Mouse (Mus musculus): ENCODE results near the gene Insr. TPM values are rescaled to one million over a fixed set of nuclear protein-coding genes. Genes with fewer than 3 reads are reported as not detected.
A peak's percentile ranks its signal among the peaks of the same experiment; 100 is the strongest.

Gene Insr
- polyA plus RNA-seq, 1 experiment from 2014 or later = 41.8 TPM

DNA sequence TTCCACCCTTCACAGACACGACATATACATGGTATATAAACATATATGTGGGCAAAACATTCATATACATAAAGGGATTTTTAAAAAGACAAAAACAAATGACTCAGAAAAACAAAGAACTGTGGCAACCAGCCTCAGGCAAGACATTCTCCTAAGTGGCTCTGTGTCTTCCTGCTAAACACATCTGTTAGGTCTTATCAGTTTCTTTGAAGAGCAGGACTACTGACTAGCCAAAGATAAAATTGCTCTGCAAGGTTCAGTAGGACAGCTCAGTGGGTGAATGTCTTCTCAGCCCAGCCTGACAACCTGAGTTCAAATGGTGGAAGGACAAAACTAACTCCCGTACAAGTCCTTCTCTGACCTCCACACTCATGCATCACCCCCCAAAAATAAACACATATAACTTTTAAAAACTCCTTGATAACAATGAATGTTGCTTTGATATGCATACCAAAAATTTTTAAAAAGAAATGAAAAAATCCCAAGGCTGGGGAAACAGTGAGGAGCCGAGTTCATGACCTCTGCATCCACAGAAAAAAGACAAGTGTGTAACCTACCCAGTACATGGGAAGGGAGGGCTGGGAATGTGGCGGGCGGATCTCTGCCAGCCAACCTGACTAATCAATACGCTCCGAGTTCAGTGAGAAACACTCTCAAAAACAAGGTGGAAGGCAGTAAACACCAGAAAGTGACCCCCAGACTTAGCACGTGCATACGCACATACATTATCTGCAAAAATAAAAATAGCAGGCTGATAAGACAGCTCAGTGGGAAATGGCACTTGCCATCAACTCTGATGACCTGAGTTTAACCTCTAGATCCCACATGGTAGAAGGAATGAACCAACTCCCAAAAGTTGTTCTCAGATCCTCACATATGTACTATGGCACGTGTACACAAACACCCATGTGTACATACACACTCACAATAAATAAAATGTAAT, 49.0 kb downstream of the Insr start:
- no peak overlapping the region for H3K27ac ChIP-seq
- H3K4me3 ChIP-seq = no peak overlapping the region
- no peak overlapping the region for H3K9ac ChIP-seq
- no peaks in the 10 kb centered on the region for H3K27me3 ChIP-seq
- ATAC-seq (ENCODE audit: insufficient number of reproducible peaks, insufficient read depth, low FRiP score, low TSS enrichment, low read depth) = no peak
- H3K36me3 ChIP-seq = no peaks in the 10 kb centered on the region
- no peak overlapping the region for H3K4me2 ChIP-seq
- 86% methylated on average over 10 of the region's 10 CpGs for WGBS
- H3K9me3 ChIP-seq = no peaks in the 10 kb centered on the region
- peaks cover under 1% of the 10 kb centered on the region; the same call in 1 of the 2 replicates for H3K4me1 ChIP-seq

DNA sequence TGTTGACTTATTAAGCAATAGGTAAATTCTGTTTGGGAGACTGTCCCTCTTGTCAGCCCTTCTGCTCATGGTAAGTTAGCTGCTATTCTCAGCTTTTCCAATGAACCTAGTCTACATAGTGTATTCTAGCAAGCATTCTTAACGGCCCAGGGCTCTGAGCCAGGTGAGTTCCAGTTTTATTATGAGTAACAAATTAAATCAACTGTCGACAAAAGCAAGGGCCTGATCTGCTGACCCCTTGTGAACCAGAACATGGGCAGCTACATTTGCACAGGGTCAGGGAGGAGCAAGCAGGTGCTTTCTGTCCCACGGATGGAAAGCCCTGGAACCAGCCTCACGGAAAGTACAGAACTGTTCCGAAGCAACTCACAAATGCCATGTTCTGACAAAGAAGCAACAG, 52.0 kb downstream of the Insr start:
- Histone ChIP-seq H3K4me3 (no peak overlapping the region), H3K9ac (no peak overlapping the region), H3K4me1 (peaks cover 4% of the 10 kb centered on the region; the same call in 1 of the 2 replicates), H3K4me2 (no peak overlapping the region), H3K27me3 (no peaks in the 10 kb centered on the region), H3K36me3 (no peaks in the 10 kb centered on the region), H3K9me3 (no peaks in the 10 kb centered on the region), H3K27ac (no peak overlapping the region)
- ATAC-seq (ENCODE audit: insufficient number of reproducible peaks, insufficient read depth, low FRiP score, low TSS enrichment, low read depth) = no peak
- 86% methylated on average over 5 of the region's 5 CpGs for WGBS

DNA sequence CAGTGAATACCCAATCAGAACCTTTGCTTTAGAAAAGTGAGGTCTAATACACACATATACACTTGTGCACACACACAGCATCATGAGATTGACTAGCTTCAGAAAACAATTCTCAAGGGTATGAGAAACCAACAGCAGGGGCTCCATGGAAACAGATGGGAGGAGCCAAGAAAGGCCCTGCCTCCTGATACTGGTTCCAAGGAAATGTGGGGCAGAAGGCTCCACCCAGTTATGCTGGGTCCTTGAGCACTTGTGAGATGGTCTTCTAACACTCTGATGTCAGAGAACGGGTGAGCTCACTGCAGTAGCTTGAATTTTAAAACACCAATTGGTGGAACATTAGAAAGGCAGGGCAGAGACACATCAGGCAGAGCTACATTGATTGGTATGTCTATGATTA, 53.7 kb downstream of the Insr start:
- no peak overlapping the region for H3K4me2 ChIP-seq
- no peak overlapping the region for H3K9ac ChIP-seq
- H3K27ac ChIP-seq = no peak overlapping the region
- no peak overlapping the region for H3K4me3 ChIP-seq
- H3K27me3 ChIP-seq = no peaks in the 10 kb centered on the region
- 78% methylated on average over 1 of the region's 1 CpGs for WGBS
- no peaks in the 10 kb centered on the region for H3K36me3 ChIP-seq
- H3K4me1 ChIP-seq = peaks cover 11% of the 10 kb centered on the region; the same call in 1 of the 2 replicates
- no peaks in the 10 kb centered on the region for H3K9me3 ChIP-seq
- no peak for ATAC-seq (ENCODE audit: insufficient number of reproducible peaks, insufficient read depth, low FRiP score, low TSS enrichment, low read depth)

DNA sequence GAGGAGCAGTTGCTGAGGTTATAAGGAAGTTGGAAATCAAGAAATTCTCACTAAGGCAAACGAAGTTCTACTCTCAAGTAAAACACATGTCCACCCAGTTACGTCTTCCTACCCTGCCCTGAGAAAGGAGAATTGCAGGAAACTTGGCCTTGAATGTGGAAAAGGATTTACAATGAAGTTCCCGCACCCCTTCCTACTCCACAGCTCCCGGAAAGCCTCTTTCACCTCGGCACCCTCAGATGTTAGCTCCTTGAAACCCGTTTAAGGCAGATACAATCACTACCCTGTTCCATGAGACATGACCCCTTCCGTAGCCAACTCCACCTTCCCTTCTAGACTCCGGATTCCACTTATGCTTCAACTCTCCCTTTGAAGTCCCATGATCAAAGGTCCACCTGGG, 54.2 kb downstream of the Insr start:
- Histone ChIP-seq H3K4me1 (peaks cover 14% of the 10 kb centered on the region), H3K27ac (no peak overlapping the region), H3K36me3 (no peaks in the 10 kb centered on the region), H3K4me3 (no peak overlapping the region), H3K9me3 (no peaks in the 10 kb centered on the region), H3K9ac (no peak overlapping the region), H3K4me2 (no peak overlapping the region), H3K27me3 (no peaks in the 10 kb centered on the region)
- ATAC-seq (ENCODE audit: insufficient number of reproducible peaks, insufficient read depth, low FRiP score, low TSS enrichment, low read depth) = no peak
- 81% methylated on average over 8 of the region's 8 CpGs for WGBS

DNA sequence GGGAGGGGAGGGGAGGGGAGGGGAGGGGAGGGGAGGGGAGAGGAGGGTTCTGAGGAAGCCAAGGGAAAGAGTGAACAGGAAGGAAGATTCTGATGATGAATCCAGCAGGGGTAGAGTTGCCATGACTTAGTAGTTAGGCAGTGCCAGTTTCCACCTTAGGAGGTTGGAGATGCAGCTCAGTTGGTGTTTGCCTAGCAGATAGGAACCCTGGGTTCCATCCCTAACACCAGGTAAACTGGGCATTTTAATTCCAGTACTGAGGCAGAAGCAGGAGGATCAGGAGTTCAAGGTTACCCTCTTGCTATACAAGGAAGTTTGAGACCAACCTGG, 56.8 kb downstream of the Insr start:
- Histone ChIP-seq H3K4me3 (no peak overlapping the region), H3K4me2 (no peak overlapping the region), H3K9ac (no peak overlapping the region), H3K9me3 (no peaks in the 10 kb centered on the region), H3K36me3 (no peaks in the 10 kb centered on the region), H3K4me1 (peaks cover 20% of the 10 kb centered on the region), H3K27me3 (no peaks in the 10 kb centered on the region), H3K27ac (no peak overlapping the region)
- ATAC-seq (ENCODE audit: insufficient number of reproducible peaks, insufficient read depth, low FRiP score, low TSS enrichment, low read depth) = no peak

DNA sequence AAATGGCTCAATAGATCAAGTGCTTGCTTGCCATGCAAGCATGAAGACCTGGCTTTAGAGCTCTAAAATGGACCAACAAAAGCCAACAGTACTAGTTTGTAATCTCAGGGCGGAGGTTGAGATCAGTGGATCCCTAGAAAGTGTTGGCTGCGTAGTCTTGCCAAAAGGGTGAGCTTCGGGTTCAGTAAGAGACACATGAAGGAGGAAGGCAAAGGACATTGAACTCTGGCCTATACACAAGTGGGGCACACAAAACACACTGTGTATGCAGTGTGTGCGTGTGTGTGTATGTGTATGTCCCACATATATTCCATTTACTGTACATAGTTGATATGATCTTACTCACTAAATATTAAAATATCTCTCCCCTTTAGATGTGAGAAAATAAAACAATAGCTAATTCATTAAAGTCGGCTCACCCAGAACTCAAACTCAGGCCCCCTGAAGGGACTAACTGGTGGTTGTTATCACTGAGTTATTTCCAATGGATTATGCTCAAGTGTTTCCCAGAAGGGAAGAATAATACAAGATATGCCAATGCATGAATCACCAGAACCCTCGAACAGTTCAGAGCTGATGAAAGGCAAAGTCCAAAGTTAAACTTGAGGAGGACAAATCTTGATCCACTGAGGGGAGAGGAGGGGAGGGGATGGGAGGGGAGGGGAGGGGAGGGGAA, 57.3 kb downstream of the Insr start:
- no peaks in the 10 kb centered on the region for H3K36me3 ChIP-seq
- no peaks in the 10 kb centered on the region for H3K9me3 ChIP-seq
- WGBS = 71% methylated on average over 6 of the region's 6 CpGs
- peak overlapping the region; percentile 77 for H3K4me2 ChIP-seq
- ATAC-seq (ENCODE audit: insufficient number of reproducible peaks, insufficient read depth, low FRiP score, low TSS enrichment, low read depth) = no peak
- peak overlapping the region; percentile 58 for H3K4me3 ChIP-seq
- H3K9ac ChIP-seq = peak overlapping the region; percentile 78
- peaks cover 20% of the 10 kb centered on the region for H3K4me1 ChIP-seq
- peak overlapping the region; percentile 88; the same call in 1 of the 2 replicates for H3K27ac ChIP-seq
- no peaks in the 10 kb centered on the region for H3K27me3 ChIP-seq

DNA sequence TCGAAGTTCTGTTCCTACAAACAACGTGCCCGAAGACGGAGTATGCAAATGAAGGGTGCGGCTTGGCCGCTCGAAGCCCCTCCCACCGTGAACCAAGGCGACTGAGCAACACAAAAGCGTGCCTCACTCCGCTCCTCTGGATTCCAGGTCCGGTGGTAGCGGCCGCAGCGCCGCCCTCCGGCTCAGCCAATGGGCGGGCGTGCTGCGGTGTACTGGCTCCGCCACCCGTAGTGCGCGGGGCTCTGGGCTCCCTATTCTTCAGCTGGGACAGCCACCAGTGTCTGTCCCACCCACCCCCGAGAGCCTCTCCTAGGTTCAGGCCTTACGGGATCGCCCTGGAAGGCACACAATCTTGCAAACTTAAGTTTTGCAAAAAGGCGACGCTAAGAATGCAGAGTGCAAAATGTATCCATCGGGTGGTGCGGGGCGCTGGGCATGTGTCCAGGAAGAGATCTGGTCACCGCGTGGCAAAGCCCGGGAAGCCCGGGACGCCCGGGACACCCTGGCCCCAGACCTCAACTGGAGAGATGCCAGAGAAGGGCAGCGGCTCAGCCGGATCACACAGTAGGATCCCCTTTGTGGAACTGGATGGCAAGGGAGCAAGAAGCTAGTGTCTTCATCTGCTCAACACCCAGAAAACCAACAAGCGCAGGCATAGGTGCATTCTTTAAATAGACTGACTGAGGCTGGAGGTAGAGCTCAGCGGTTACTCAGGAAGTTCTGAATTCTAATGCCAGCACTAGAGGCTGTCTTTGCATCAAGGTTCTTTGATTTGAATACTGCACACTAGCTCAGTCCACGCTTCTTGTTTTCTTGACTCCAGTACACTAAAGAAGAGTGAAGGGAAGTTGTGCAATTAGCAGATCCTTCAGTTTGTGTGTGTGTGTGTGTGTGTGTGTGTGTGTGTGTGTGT, 58.1 kb downstream of the Insr start:
- Histone ChIP-seq H3K9ac (peak overlapping the region; percentile 78), H3K36me3 (no peaks in the 10 kb centered on the region), H3K9me3 (no peaks in the 10 kb centered on the region), H3K4me1 (peaks cover 24% of the 10 kb centered on the region), H3K4me3 (peak overlapping the region; percentile 58), H3K27me3 (no peaks in the 10 kb centered on the region), H3K4me2 (peak overlapping the region; percentile 77), H3K27ac (peak overlapping the region; percentile 88)
- ATAC-seq (ENCODE audit: insufficient number of reproducible peaks, insufficient read depth, low FRiP score, low TSS enrichment, low read depth) = peak; percentile 99
- WGBS = under 1% methylated on average over 43 of the region's 43 CpGs

DNA sequence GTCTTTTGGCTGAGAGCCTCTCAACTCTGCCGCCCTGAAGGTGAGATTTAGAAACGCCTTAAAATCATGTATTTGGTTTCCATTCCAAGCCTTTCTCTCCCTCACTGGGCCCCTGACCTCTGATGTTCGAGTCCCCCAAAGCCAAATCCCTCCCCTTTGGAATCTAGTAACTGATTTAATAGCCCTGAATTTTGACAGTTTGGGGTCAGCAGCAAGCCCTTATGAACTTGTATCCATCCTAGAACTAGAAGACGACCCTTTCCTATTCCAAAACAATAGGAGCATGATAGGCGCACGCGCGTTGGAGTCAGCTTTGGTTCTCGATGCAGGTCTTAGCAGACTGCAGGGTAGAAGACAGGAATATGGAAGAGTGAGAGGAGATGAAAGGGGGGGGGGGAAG, 58.9 kb downstream of the Insr start:
- Histone ChIP-seq H3K9me3 (no peaks in the 10 kb centered on the region), H3K27ac (peak overlapping the region; percentile 88), H3K36me3 (no peaks in the 10 kb centered on the region), H3K4me3 (peak overlapping the region; percentile 58), H3K4me2 (peak overlapping the region; percentile 77), H3K4me1 (peaks cover 24% of the 10 kb centered on the region), H3K27me3 (no peaks in the 10 kb centered on the region), H3K9ac (peak overlapping the region; percentile 78)
- 2% methylated on average over 9 of the region's 9 CpGs for WGBS
- peak; percentile 12; the same call in 1 of the 2 replicates for ATAC-seq (ENCODE audit: insufficient number of reproducible peaks, insufficient read depth, low FRiP score, low TSS enrichment, low read depth)

DNA sequence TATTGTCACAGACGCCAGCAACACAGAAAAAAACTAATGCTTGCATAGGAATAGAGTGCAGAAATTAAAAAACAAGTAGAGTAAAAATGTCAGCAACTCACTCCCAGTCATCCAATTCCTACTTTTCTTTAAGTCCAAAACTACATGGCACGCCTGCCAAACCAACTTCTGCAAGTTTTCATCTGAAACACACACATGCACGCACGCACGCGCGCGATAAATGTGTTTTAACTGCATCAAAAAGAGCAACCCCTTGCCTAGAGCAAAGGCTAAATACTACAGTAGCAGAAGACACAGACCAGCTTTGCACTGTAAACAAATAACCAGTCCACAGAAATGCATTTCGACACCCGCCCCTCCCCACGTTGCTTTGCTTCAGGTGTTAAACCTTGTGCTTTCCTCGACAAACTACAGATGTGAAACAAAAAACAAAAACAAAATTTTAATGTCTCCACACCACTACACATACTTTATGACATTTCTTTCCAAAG, 59.5 kb downstream of the Insr start:
- ATAC-seq (ENCODE audit: insufficient number of reproducible peaks, insufficient read depth, low FRiP score, low TSS enrichment, low read depth) = no peak
- Histone ChIP-seq H3K4me1 (peaks cover 21% of the 10 kb centered on the region), H3K27me3 (no peaks in the 10 kb centered on the region), H3K9me3 (no peaks in the 10 kb centered on the region), H3K36me3 (no peaks in the 10 kb centered on the region), H3K4me2 (peak overlapping the region; percentile 77), H3K27ac (peak overlapping the region; percentile 88), H3K4me3 (no peak overlapping the region), H3K9ac (peak overlapping the region; percentile 78; the same call in 1 of the 2 replicates)
- 85% methylated on average over 12 of the region's 12 CpGs for WGBS

DNA sequence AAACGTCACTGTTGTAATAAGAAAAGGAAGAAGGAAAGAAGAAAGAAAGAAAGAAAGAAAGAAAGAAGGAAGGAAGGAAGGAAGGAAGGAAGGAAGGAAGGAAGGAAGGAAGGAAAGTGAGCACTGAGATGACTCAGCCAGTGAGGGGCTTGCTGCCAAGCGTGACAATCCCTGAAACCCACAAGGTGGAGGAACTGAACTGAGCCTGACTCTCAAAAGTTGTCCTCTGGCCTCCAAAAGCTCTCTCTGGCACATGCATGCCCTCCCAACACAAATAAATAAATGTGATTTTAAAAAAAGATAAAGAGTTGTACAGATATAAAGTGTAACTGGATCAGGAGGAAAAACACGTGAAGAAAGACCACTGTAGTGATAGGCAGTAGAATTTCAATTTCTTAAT, 60.2 kb downstream of the Insr start:
- Histone ChIP-seq H3K4me3 (no peak overlapping the region), H3K27ac (no peak overlapping the region), H3K36me3 (no peaks in the 10 kb centered on the region), H3K4me2 (no peak overlapping the region), H3K4me1 (peaks cover 21% of the 10 kb centered on the region), H3K9ac (no peak overlapping the region), H3K9me3 (no peaks in the 10 kb centered on the region), H3K27me3 (no peaks in the 10 kb centered on the region)
- no peak for ATAC-seq (ENCODE audit: insufficient number of reproducible peaks, insufficient read depth, low FRiP score, low TSS enrichment, low read depth)
- 75% methylated on average over 3 of the region's 3 CpGs for WGBS

DNA sequence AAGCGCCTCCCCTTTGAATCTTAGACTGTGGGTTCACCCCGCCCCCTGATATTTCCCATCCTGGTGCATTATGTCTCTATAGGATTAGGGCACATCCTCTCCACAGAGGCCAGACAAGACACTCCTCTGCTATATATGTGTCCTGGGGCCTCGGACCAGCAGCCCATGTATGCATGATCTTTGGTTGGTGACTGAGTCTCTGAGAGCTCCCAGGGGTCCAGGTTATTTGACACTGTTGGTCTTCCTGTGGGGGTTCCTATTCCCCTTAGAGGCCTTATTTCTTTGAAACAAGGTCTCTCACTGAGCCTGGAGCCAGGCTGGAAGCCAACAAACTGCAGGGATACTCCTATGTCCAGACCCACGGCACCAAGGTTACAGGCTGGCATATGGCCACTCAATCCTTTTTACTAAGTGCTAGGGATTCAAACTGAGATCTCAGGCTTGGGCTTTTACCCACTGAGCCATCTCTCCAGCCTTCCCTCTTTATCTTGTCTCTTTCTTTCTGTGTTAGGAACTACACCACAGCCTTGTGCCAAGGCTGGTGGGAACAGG, 62.8 kb downstream of the Insr start:
- Histone ChIP-seq H3K4me2 (no peak overlapping the region), H3K27me3 (no peaks in the 10 kb centered on the region), H3K27ac (no peak overlapping the region), H3K9me3 (no peaks in the 10 kb centered on the region), H3K9ac (no peak overlapping the region), H3K36me3 (0 out of 2 replicates have a peak, but pooled peaks cover 5% of the 10 kb centered on the region), H3K4me1 (peaks cover 16% of the 10 kb centered on the region), H3K4me3 (no peak overlapping the region)
- 53% methylated on average over 4 of the region's 4 CpGs for WGBS
- no peak for ATAC-seq (ENCODE audit: insufficient number of reproducible peaks, insufficient read depth, low FRiP score, low TSS enrichment, low read depth)

All from embryonic facial prominence, embryonic 13.5 days (tissue).